Mouse (Mus musculus) heart, adult 2 months (tissue): ENCODE measurements around the gene Apbb1ip.

ENCODE experiments used
- CTCF ChIP-seq: fragments of 200-600 bp; IDR thresholded peaks from 2 replicates; pipeline ENCODE4 v1.8.1; 2022; ENCODE audit warnings: antibody characterized with exemption, mild to moderate bottlenecking, moderate library complexity
- EP300 ChIP-seq: fragments of 200-500 bp; IDR thresholded peaks from 2 replicates; pipeline ENCODE4 v1.6.1; 2011; ENCODE audit warnings: low read depth, low read length, control low read depth; ENCODE audit not compliant: insufficient read depth
- POLR2A ChIP-seq: fragments of 200-500 bp; IDR thresholded peaks from 2 replicates; pipeline ENCODE4 v1.6.1; 2011; ENCODE audit warnings: mild to moderate bottlenecking, low read depth, low read length, control low read depth; ENCODE audit not compliant: insufficient read depth

GRCm38 (mm10) chr2:22758310-22758972, 15.5 kb upstream of the Apbb1ip start:
- TF ChIP-seq POLR2A (no peak), CTCF (peak; percentile 79), EP300 (no peak)
